Comparison of ENCODE assay signal across 8 mouse cellular contexts in the genomic region with DNA sequence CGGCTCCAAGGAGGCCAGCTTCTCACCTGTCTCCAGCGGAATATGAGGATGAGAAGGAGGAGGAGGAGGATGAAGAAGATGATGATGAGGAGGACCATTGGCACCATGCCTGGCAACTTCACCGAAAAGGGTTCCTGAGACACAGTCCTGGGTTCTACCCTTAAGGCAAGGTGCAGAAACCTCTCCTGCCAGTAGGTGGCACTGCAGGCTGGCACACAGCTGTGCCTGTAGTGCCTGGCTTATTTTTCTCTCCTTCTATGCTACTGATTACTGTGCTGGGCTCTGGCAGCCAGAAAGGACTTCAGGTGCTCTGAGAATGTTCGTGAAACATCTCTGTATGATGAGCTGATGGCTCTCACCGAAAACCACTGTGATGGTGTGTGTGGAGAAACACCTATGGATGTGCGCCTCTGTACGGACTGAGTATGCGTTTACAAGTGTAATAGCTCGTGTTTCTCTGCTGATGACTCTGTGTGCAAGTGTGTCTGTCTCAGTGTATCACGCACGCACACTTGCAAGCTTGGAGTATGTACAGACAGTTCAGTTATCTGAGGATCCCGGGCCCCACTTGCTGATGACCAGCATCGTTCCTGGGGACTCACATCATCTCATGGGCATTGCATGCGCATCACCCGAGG. TPM values are rescaled to one million over a fixed set of nuclear protein-coding genes. Genes with fewer than 3 reads are reported as not detected.
DNase-seq lines count a peak whose midpoint lies in the region; ATAC-seq and TF ChIP-seq lines count a peak whose summit lies in the region.

No protein-coding gene starts in this region.

- H3K4me2 ChIP-seq in kidney, embryonic 14.5 days (replicated peaks; ENCODE audit: low read depth, low read length): no peak overlapping the region
- H3K4me2 ChIP-seq in limb, embryonic 14.5 days (replicated peaks; ENCODE audit: low read depth, low read length, severe bottlenecking): no peak overlapping the region
- no peak overlapping the region for H3K4me2 ChIP-seq in midbrain, embryonic 16.5 days (ENCODE audit: low read length)
- no peak overlapping the region for H3K4me2 ChIP-seq in stomach, embryonic 14.5 days (replicated peaks; ENCODE audit: low read depth, low read length)

- peak; percentile 20 to 60 for DNase-seq in urinary bladder, adult 18-20 months (ENCODE audit: low spot score in 2 of 2)
- no peak for DNase-seq in urinary bladder, postnatal 10 days (ENCODE audit: low spot score)
- peak; percentile 84 for DNase-seq in embryo, embryonic 10.5 days (ENCODE audit: low spot score)
- DNase-seq in gastrocnemius, postnatal 36 days: peak; percentile 60 to 64
- peak; percentile 79 for DNase-seq in limb, embryonic 14.5 days (ENCODE audit: low spot score)

- H3K9ac ChIP-seq in kidney, embryonic 14.5 days (ENCODE audit: low read depth, low read length): no peak overlapping the region
- no peak overlapping the region for H3K9ac ChIP-seq in limb, embryonic 14.5 days (ENCODE audit: low read depth, low read length, severe bottlenecking)
- no peak overlapping the region for H3K9ac ChIP-seq in midbrain, embryonic 16.5 days (ENCODE audit: low read depth, low read length)
- H3K9ac ChIP-seq in stomach, embryonic 14.5 days (replicated peaks; ENCODE audit: low read depth, low read length): no peak overlapping the region

- WGBS in kidney, embryonic 14.5 days: 72% methylated on average over 15 of the region's 15 CpGs
- 74% methylated on average over 15 of the region's 15 CpGs for WGBS in limb, embryonic 14.5 days
- 75% methylated on average over 15 of the region's 15 CpGs for WGBS in midbrain, embryonic 16.5 days
- 65% methylated on average over 15 of the region's 15 CpGs for WGBS in stomach, embryonic 14.5 days

- H3K27me3 ChIP-seq in kidney, embryonic 14.5 days (ENCODE audit: control insufficient read depth, insufficient read depth, low read length): no peaks in the 10 kb centered on the region
- no peaks in the 10 kb centered on the region for H3K27me3 ChIP-seq in limb, embryonic 14.5 days (ENCODE audit: control insufficient read depth, insufficient read depth, low read length)
- H3K27me3 ChIP-seq in midbrain, embryonic 16.5 days (ENCODE audit: control insufficient read depth, insufficient read depth, low read depth, low read length): no peaks in the 10 kb centered on the region; the same call in 1 of the 2 replicates
- H3K27me3 ChIP-seq in stomach, embryonic 14.5 days (ENCODE audit: control insufficient read depth, insufficient read depth, low read length): no peaks in the 10 kb centered on the region

- H3K27ac ChIP-seq in kidney, embryonic 14.5 days (ENCODE audit: low read depth, low read length): no peak overlapping the region
- H3K27ac ChIP-seq in limb, embryonic 14.5 days (replicated peaks; ENCODE audit: low read depth, low read length): no peak overlapping the region
- H3K27ac ChIP-seq in midbrain, embryonic 16.5 days (ENCODE audit: low read length): no peak overlapping the region
- no peak overlapping the region for H3K27ac ChIP-seq in stomach, embryonic 14.5 days (ENCODE audit: low read length)

- H3K9me3 ChIP-seq in kidney, embryonic 14.5 days (ENCODE audit: control insufficient read depth, low read length): 0 out of 2 replicates have a peak, but pooled peaks cover 3% of the 10 kb centered on the region
- H3K9me3 ChIP-seq in limb, embryonic 14.5 days (ENCODE audit: control insufficient read depth, low read length): no peaks in the 10 kb centered on the region
- H3K9me3 ChIP-seq in midbrain, embryonic 16.5 days (replicated peaks; ENCODE audit: control insufficient read depth, low read length, poor library complexity, severe bottlenecking): no peaks in the 10 kb centered on the region
- H3K9me3 ChIP-seq in stomach, embryonic 14.5 days (ENCODE audit: control insufficient read depth, low read depth, low read length): no peaks in the 10 kb centered on the region

- intact Hi-C loops in gastrocnemius, postnatal 36 days (cut with DNase I): loop anchor here (1.0 to 10.0 kb wide), 3 partner anchors 33 to 175 kb away; no protein-coding TSS in a partner anchor

- TF ChIP-seq POLR2A in limb, embryonic 14.5 days (IDR thresholded peaks at IDR 0.05; ENCODE audit: borderline replicate concordance, extremely low read depth, insufficient read depth, insufficient read length): peak; percentile 40; the same call in 1 of the 2 replicates

- peak; percentile 89 for ATAC-seq in kidney, embryonic 14.5 days (ENCODE audit: low FRiP score, low TSS enrichment)
- peak; percentile 88 for ATAC-seq in limb, embryonic 14.5 days (ENCODE audit: low FRiP score, low read depth)
- ATAC-seq in midbrain, embryonic 16.5 days: peak; percentile 62
- peak; percentile 72; the same call in 1 of the 2 replicates for ATAC-seq in stomach, embryonic 14.5 days (ENCODE audit: insufficient number of reproducible peaks, insufficient read depth, low FRiP score, low read depth)

- no peaks in the 10 kb centered on the region for H3K4me1 ChIP-seq in kidney, embryonic 14.5 days (ENCODE audit: control insufficient read depth, insufficient read depth, low read length)
- no peaks in the 10 kb centered on the region for H3K4me1 ChIP-seq in limb, embryonic 14.5 days (ENCODE audit: control insufficient read depth, insufficient read depth, low read length)
- H3K4me1 ChIP-seq in midbrain, embryonic 16.5 days (ENCODE audit: control insufficient read depth, insufficient read depth, low read length): peaks cover 9% of the 10 kb centered on the region
- no peaks in the 10 kb centered on the region for H3K4me1 ChIP-seq in stomach, embryonic 14.5 days (ENCODE audit: control insufficient read depth, insufficient read depth, low read length)

- no peak overlapping the region for H3K4me3 ChIP-seq in kidney, embryonic 14.5 days (ENCODE audit: low read length)
- no peak overlapping the region for H3K4me3 ChIP-seq in limb, embryonic 14.5 days (replicated peaks; ENCODE audit: low read length)
- no peak overlapping the region for H3K4me3 ChIP-seq in midbrain, embryonic 16.5 days (ENCODE audit: low read depth, low read length)
- no peak overlapping the region for H3K4me3 ChIP-seq in stomach, embryonic 14.5 days (ENCODE audit: low read depth, low read length)

- H3K36me3 ChIP-seq in kidney, embryonic 14.5 days (ENCODE audit: control insufficient read depth, insufficient read depth, low read length): no peaks in the 10 kb centered on the region
- H3K36me3 ChIP-seq in limb, embryonic 14.5 days (ENCODE audit: control insufficient read depth, insufficient read depth, low read length): no peaks in the 10 kb centered on the region
- H3K36me3 ChIP-seq in midbrain, embryonic 16.5 days (ENCODE audit: control insufficient read depth, insufficient read depth, low read length): no peaks in the 10 kb centered on the region
- no peaks in the 10 kb centered on the region for H3K36me3 ChIP-seq in stomach, embryonic 14.5 days (ENCODE audit: control insufficient read depth, insufficient read depth, low read length)

RNA-seq across cellular contexts. Expression of a gene that starts 13.5 kb away (rescaled TPM):
- 1 to 10 TPM; 5.7 to 8.4 TPM for total RNA-seq in gastrocnemius, postnatal 36 days (2021)
- polyA plus RNA-seq in kidney, embryonic 14.5 days (2014; fragmentation: Nextera tagmentation; extraction: Ambion mirVana): 25.1 and 50.2 TPM in 2 replicates
- polyA plus RNA-seq in limb, embryonic 14.5 days (2012; rRNA removed): 8.9 and 11.1 TPM in 2 replicates
- 9.6 and 13.2 TPM in 2 replicates for polyA plus RNA-seq in limb, embryonic 14.5 days (2014; fragmentation: Nextera tagmentation; extraction: Ambion mirVana)
- 5.6 and 6.2 TPM in 2 replicates for polyA plus RNA-seq in midbrain, embryonic 16.5 days (2015; fragmentation: Nextera tagmentation; extraction: Ambion mirVana)
- 20.6 and 21.2 TPM in 2 replicates for polyA plus RNA-seq in stomach, embryonic 14.5 days (2014; fragmentation: Nextera tagmentation; extraction: Ambion mirVana)

RNA-seq across cellular contexts. Expression of a gene that starts 18.5 kb away (rescaled TPM):
- total RNA-seq in gastrocnemius, postnatal 36 days (2021): 10 to 100 TPM; 33.4 to 44.6 TPM
- polyA plus RNA-seq in kidney, embryonic 14.5 days (2014; fragmentation: Nextera tagmentation; extraction: Ambion mirVana): 0.16 TPM in 1 of 2 replicates, not detected in the other
- polyA plus RNA-seq in limb, embryonic 14.5 days (2012; rRNA removed): 0.05 TPM in 1 of 2 replicates, not detected in the other
- polyA plus RNA-seq in limb, embryonic 14.5 days (2014; fragmentation: Nextera tagmentation; extraction: Ambion mirVana): not detected in 2 replicates
- 0.15 and 0.17 TPM in 2 replicates for polyA plus RNA-seq in midbrain, embryonic 16.5 days (2015; fragmentation: Nextera tagmentation; extraction: Ambion mirVana)
- polyA plus RNA-seq in stomach, embryonic 14.5 days (2014; fragmentation: Nextera tagmentation; extraction: Ambion mirVana): not detected in 2 replicates

RNA-seq across cellular contexts. Expression of a gene that starts 36.8 kb away (rescaled TPM):
- total RNA-seq in gastrocnemius, postnatal 36 days (2021): not detected
- polyA plus RNA-seq in kidney, embryonic 14.5 days (2014; fragmentation: Nextera tagmentation; extraction: Ambion mirVana): 0.83 and 1.0 TPM in 2 replicates
- 0.12 and 0.34 TPM in 2 replicates for polyA plus RNA-seq in limb, embryonic 14.5 days (2012; rRNA removed)
- 0.26 and 1.1 TPM in 2 replicates for polyA plus RNA-seq in limb, embryonic 14.5 days (2014; fragmentation: Nextera tagmentation; extraction: Ambion mirVana)
- 69.3 and 76.5 TPM in 2 replicates for polyA plus RNA-seq in midbrain, embryonic 16.5 days (2015; fragmentation: Nextera tagmentation; extraction: Ambion mirVana)
- polyA plus RNA-seq in stomach, embryonic 14.5 days (2014; fragmentation: Nextera tagmentation; extraction: Ambion mirVana): 5.5 and 6.1 TPM in 2 replicates

RNA-seq across cellular contexts. Expression of a gene that starts 42.3 kb away (rescaled TPM):
- 100 to 1,000 TPM; 294 to 317 TPM for total RNA-seq in gastrocnemius, postnatal 36 days (2021)
- polyA plus RNA-seq in kidney, embryonic 14.5 days (2014; fragmentation: Nextera tagmentation; extraction: Ambion mirVana): 63.9 and 82.6 TPM in 2 replicates
- 147 and 207 TPM in 2 replicates for polyA plus RNA-seq in limb, embryonic 14.5 days (2012; rRNA removed)
- polyA plus RNA-seq in limb, embryonic 14.5 days (2014; fragmentation: Nextera tagmentation; extraction: Ambion mirVana): 57.2 and 59.1 TPM in 2 replicates
- polyA plus RNA-seq in midbrain, embryonic 16.5 days (2015; fragmentation: Nextera tagmentation; extraction: Ambion mirVana): 28.1 and 29.5 TPM in 2 replicates
- polyA plus RNA-seq in stomach, embryonic 14.5 days (2014; fragmentation: Nextera tagmentation; extraction: Ambion mirVana): 56.2 and 57.2 TPM in 2 replicates
